Mouse (Mus musculus) kidney, adult 2 months (tissue): ENCODE results near the gene Dchs2. TPM values are rescaled to one million over a fixed set of nuclear protein-coding genes. Genes with fewer than 3 reads are reported as not detected.

Experiments used
- DNase-seq: peaks from one replicate; pipeline ENCODE4 v3.0.0; 2021
- H3K27ac ChIP-seq: fragments of 200-500 bp; 2 replicates; pipeline ENCODE4 v1.5.1; 2012; ENCODE audit warnings: low read depth, low read length, control low read depth, inconsistent platforms; ENCODE audit not compliant: insufficient read depth
- H3K27me3 ChIP-seq: fragments of 200-500 bp; replicated peaks from 2 replicates; pipeline ENCODE4 v1.6.1; 2012; ENCODE audit warnings: mild to moderate bottlenecking, moderate library complexity, low read length, inconsistent platforms; ENCODE audit not compliant: control insufficient read depth, insufficient read depth
- H3K36me3 ChIP-seq: fragments of 200-500 bp; 2 replicates; pipeline ENCODE4 v1.6.1; 2012; ENCODE audit warnings: mild to moderate bottlenecking, moderate library complexity, low read length, inconsistent platforms; ENCODE audit not compliant: control insufficient read depth, insufficient read depth
- H3K4me1 ChIP-seq: fragments of 200-500 bp; 2 replicates; pipeline ENCODE4 v1.6.1; 2011; ENCODE audit warnings: low read length; ENCODE audit not compliant: control insufficient read depth, insufficient read depth
- H3K4me3 ChIP-seq: fragments of 200-500 bp; 2 replicates; pipeline ENCODE4 v1.5.1; 2011; ENCODE audit warnings: mild to moderate bottlenecking, low read depth, low read length, control low read depth; ENCODE audit not compliant: insufficient read depth
- CTCF ChIP-seq: fragments of 200-500 bp; conservative IDR thresholded peaks from 2 replicates; pipeline ENCODE4 v1.5.1; 2011; ENCODE audit warnings: low read depth, mild to moderate bottlenecking, control low read depth, low read length, moderate library complexity, mixed read lengths; ENCODE audit not compliant: insufficient read depth, insufficient read length
- POLR2A ChIP-seq: fragments of 200-500 bp; IDR thresholded peaks from one replicate; pipeline ENCODE4 v1.6.1; 2011; ENCODE audit warnings: low read depth, low read length, control low read depth
- WGBS: fragments of 180-500 bp; shearing (Covaris S2); methylation state at CpG from one replicate; pipeline ENCODE4 v1.1.7; 2018; 5-methylcytosine and 5-hydroxymethylcytosine counted together
- polyA plus RNA-seq: library from polyadenylated mRNA; depleted of rRNA; stranded (reverse); fragments of >200 nt; gene quantifications from 2 replicates; pipeline ENCODE4 v1.2.3, GENCODE M21; 2012

Dchs2 gene
- polyA plus RNA-seq, 1 experiment: 0.03 TPM

DNA sequence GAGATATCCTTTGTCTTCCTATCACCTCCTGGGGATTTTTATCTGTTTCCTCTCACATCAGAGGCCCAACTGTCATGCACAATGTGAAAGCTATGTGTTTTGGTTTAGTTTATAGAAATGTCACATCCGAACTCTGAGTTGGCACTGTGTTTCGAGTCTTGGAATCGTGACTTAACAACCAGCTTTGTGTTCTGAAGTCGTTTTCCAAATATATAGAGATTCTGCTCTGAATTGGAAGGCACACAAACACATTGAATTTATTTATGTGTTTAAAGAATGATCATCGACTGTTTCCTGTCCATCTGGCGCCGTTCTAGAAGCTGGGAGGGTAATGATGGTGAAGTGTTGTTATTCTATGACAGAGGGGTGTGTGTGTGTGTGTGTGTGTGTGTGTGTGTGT lies 84.8 kb downstream of the Dchs2 start:
- Histone ChIP-seq H3K27me3 (no peaks in the 10 kb centered on the region), H3K27ac (no peak overlapping the region), H3K4me3 (no peak overlapping the region), H3K4me1 (no peaks in the 10 kb centered on the region), H3K36me3 (no peaks in the 10 kb centered on the region)
- TF ChIP-seq POLR2A: no peak
- 34% methylated on average over 7 of the region's 7 CpGs for WGBS
- no peak for DNase-seq

GRCm38 (mm10) chr3:83218059-83218458 lies 90.3 kb downstream of the Dchs2 start:
- no peak overlapping the region for H3K4me3 ChIP-seq
- no peaks in the 10 kb centered on the region for H3K36me3 ChIP-seq
- 72% methylated on average over 4 of the region's 4 CpGs for WGBS
- H3K4me1 ChIP-seq: no peaks in the 10 kb centered on the region
- TF ChIP-seq POLR2A: no peak
- TF ChIP-seq CTCF: no peak
- no peak for DNase-seq
- H3K27ac ChIP-seq: no peak overlapping the region
- H3K27me3 ChIP-seq: no peaks in the 10 kb centered on the region

GRCm38 (mm10) chr3:83220101-83220500 lies 92.4 kb downstream of the Dchs2 start:
- no peaks in the 10 kb centered on the region for H3K27me3 ChIP-seq
- WGBS: 89% methylated on average over 2 of the region's 2 CpGs
- H3K4me3 ChIP-seq: no peak overlapping the region

DNA sequence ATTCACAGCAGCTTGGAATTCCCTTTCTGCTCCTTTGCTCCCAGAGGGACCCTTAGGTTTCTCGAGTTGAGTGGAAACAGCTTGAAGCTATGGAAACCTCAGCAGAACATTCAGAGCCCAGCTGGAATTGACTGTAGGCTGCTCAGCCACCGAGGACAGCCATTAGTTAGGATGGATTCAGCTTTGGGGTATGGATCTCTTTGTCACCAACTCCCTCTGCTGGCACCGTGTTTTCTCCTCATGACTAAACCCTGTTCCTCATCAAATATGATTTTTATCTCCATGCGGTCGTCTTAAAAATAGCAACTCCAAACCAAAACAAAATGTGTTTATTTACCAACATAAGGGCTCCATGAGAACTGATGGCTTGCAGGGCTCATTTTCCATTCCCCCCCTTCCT lies 94.4 kb downstream of the Dchs2 start:
- TF ChIP-seq POLR2A (no peak), CTCF (0 out of 2 replicates have a peak, but pooled peaks have one; percentile 7)
- H3K4me3 ChIP-seq: no peak overlapping the region
- H3K27me3 ChIP-seq: no peaks in the 10 kb centered on the region
- WGBS: 41% methylated on average over 5 of the region's 5 CpGs
- no peak overlapping the region for H3K27ac ChIP-seq
- DNase-seq: peak; percentile 18
- H3K4me1 ChIP-seq: no peaks in the 10 kb centered on the region
- H3K36me3 ChIP-seq: no peaks in the 10 kb centered on the region

More at GRCm38 (mm10) chr3:83220101-83220500, 92.4 kb downstream of the Dchs2 start:
- DNase-seq: no peak
- TF ChIP-seq POLR2A: no peak
- TF ChIP-seq CTCF: no peak
- Histone ChIP-seq H3K36me3 (no peaks in the 10 kb centered on the region), H3K4me1 (no peaks in the 10 kb centered on the region), H3K27ac (no peak overlapping the region)

- H3K36me3 ChIP-seq: no peaks in the 10 kb centered on the region
- no peaks in the 10 kb centered on the region for H3K4me1 ChIP-seq
- no peak overlapping the region for H3K27ac ChIP-seq
- no peaks in the 10 kb centered on the region for H3K27me3 ChIP-seq
- 44% methylated on average over 9 of the region's 9 CpGs for WGBS
- H3K4me3 ChIP-seq: no peak overlapping the region
- no peak for TF ChIP-seq CTCF
- no peak for TF ChIP-seq POLR2A
- no peak for DNase-seq
Observed at GRCm38 (mm10) chr3:83228383-83228782, 100.6 kb downstream of the Dchs2 start.

GRCm38 (mm10) chr3:83230326-83230725 lies 102.6 kb downstream of the Dchs2 start:
- TF ChIP-seq CTCF (no peak), POLR2A (no peak)
- no peak overlapping the region for H3K4me3 ChIP-seq
- H3K36me3 ChIP-seq: no peaks in the 10 kb centered on the region
- H3K27me3 ChIP-seq: no peaks in the 10 kb centered on the region
- DNase-seq: no peak
- H3K27ac ChIP-seq: no peak overlapping the region
- no peaks in the 10 kb centered on the region; the same call in 1 of the 2 replicates for H3K4me1 ChIP-seq
- WGBS: 95% methylated on average over 2 of the region's 2 CpGs

DNA sequence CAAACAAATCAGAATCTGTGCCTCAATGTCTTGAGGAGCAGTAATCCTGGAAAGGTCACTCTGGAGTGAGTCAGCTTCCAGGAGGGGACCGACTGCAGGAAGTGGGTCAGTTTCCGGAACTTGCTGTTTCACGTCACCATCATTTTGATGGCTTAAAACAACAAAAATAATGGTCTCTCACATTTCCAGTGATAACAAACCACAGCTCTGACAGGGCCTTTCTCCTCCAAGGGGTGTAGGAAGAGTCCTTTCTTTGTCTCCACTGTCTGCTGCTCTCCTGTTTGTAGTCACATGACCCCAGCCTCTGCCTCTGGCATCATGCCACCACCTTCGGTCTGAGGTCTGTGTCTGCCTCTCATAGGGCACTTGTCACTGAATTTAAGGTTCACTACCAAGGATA lies 106.7 kb downstream of the Dchs2 start:
- Histone ChIP-seq H3K36me3 (no peaks in the 10 kb centered on the region), H3K4me1 (no peaks in the 10 kb centered on the region; the same call in 1 of the 2 replicates), H3K27ac (no peak overlapping the region), H3K4me3 (no peak overlapping the region), H3K27me3 (no peaks in the 10 kb centered on the region)
- 39% methylated on average over 4 of the region's 4 CpGs for WGBS
- no peak for TF ChIP-seq POLR2A
- no peak for TF ChIP-seq CTCF
- DNase-seq: peak; percentile 9

GRCm38 (mm10) chr3:83235061-83235460 lies 107.3 kb downstream of the Dchs2 start:
- no peak for DNase-seq
- Histone ChIP-seq H3K4me3 (no peak overlapping the region), H3K27ac (no peak overlapping the region), H3K36me3 (no peaks in the 10 kb centered on the region), H3K4me1 (no peaks in the 10 kb centered on the region; the same call in 1 of the 2 replicates), H3K27me3 (no peaks in the 10 kb centered on the region)
- 76% methylated on average over 5 of the region's 5 CpGs for WGBS
- TF ChIP-seq POLR2A: no peak
- no peak for TF ChIP-seq CTCF
